Mouse (Mus musculus): ENCODE results near the gene Slc35b1.

The Slc35b1 gene

GRCm38 (mm10) chr11:95366280-95366897, 18.1 kb upstream of the Slc35b1 start:
- DNase-seq = peak in 1 of 2 experiments; percentile 51

GRCm38 (mm10) chr11:95367011-95367735, 17.3 kb upstream of the Slc35b1 start:
- DNase-seq = no peak

- DNase-seq = peak in 1 of 2 experiments; percentile 25
These were observed 16.2 kb upstream of the Slc35b1 start for GRCm38 (mm10) chr11:95368231-95368823.

DNA sequence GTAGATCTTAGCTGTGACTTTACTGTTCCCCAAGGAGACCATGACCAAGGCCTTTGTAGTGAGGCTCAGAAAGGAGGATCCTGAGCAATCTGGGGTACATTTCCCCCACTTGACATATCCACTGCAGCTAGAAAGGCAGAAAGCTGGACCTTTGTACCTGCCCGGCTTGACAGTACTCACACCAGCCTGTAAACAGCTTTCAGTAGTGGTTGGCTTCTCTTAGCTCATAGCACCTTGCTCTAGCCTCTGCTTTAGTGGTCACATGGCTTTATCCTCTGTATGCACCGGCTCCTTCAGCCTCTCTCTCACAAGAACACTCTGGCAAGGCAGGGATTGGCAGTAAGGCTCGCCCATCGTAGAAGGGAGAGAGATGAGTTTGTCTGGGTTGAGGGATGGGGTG, 15.6 kb upstream of the Slc35b1 start:
- no peak for DNase-seq

DNA sequence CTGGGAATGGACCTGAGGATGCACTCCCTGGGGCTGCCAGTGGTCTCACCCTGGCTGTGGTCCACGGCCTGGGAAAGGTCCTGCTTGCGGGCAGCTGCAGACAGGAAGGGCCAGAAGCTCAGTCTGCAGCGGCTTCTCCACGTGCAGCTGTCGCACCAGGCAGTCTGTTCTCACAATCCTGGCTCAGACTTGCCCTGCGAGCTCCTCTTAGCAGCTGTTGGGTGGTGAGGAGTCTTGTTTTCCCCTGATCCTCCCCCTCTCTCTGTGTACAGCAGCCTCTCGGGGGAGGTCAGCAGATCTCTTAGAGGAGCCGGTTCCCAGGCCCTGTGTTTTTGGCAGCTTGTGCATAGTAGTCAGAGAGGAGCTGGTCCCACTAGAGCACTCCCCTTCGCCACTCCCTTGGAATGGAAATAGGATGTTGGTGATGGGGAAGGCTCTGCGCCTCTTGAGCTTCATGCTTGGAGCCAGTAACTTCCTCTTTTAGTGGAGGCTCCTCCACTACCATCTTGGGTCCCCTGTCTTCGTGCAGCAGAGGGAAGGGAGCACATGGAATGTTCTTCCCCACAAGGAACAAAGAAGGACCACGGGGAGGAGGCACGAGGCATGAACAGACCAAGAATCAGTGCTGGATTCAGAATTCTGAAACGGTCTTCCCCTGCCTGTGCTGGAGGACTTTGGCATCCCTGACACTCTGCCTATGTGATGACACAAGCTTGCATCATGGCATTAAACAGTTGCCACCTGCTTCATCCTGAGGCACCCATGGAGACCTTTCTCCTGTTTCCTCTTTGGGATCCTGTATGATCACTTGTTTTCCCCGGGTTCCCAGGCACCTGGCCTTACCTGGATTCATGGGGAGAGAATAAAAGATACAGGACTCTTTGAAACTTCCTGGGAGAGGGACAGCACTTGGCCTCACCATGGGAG, 14.3 kb upstream of the Slc35b1 start:
- DNase-seq = peak; percentile 63 to 75

- no peak for DNase-seq
These were observed 13.3 kb upstream of the Slc35b1 start for GRCm38 (mm10) chr11:95371182-95371581.

GRCm38 (mm10) chr11:95378926-95379325, 5.6 kb upstream of the Slc35b1 start:
- no peak for DNase-seq

GRCm38 (mm10) chr11:95379552-95379951, 4.9 kb upstream of the Slc35b1 start:
- DNase-seq = no peak

- DNase-seq = no peak
These were observed 3.8 kb upstream of the Slc35b1 start for GRCm38 (mm10) chr11:95380711-95381110.

DNA sequence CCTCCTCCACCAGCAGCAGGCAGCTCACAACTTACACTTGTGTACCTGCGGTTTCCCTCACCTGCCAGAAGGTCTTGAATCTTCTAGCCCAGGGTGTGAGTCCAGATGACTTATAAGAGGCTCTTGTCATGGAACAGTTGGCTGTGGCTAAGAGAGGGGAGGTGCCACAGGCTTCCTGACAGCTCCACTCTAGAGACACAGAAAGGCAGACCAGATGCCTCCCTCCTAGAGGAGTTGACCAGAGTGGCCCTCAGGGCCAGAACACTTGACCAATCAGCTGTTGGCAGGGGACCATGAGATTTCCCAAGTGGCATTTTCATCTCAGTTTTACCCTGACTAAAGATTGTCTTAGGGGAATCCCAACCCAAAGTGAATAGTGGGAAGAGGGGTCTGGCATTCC, 3.3 kb upstream of the Slc35b1 start:
- DNase-seq = no peak

DNA sequence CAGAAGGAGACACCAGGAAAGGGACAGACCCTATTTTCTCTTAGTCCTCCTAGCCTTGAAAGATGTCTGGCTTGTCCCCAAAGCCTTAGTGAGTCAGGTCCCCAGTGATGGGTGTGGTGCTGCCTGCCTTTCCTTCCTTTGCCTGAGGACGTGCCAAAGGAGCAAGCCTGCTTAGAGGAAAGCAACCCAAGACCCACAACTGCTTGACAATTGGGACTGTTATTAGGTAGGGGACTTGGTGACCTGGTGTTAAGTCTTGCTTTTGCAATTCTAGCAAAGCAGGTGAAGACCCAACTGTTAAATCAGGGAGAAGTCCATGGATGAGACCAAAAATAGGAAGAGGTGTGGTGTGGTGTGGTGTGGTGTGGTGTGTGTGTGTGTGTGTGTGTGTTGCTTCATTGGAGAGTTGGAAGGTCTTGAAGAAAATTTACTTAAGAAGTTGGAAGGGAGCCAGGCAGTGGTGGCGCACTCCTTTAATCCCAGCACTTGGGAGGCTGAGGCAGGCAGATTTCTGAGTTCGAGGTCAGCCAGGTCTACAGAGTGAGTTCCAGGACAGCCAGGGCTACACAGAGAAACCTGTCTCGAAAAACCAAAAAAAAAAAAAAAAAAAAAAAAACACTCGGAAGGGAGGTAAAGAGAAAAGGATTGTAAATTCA, 1.0 kb upstream of the Slc35b1 start:
- no peak for DNase-seq

- DNase-seq = no peak
These were observed 531 bp upstream of the Slc35b1 start for GRCm38 (mm10) chr11:95384004-95384318.

GRCm38 (mm10) chr11:95384973-95385320, 455 bp downstream of the Slc35b1 start:
- no peak for DNase-seq

DNA sequence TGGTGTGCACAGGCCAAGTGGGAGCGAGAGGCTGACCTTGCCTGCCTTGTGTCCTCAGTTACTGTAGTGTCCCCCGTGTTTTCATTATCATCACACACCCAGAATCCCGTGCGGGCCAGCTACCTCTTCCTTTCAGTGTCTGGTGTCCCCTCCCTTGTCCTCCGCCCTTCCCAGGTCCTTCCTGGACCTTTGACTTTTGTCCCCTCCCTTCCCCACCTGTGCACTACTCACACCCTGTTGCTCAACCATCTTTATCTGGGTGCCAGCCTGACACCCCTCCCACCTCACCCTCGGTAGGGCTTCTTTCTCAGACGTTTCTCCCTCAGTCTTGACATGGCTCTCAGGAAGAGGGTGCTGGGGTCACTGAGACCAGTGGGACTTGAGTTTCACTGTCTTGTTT, 2.9 kb downstream of the Slc35b1 start:
- DNase-seq = no peak

DNA sequence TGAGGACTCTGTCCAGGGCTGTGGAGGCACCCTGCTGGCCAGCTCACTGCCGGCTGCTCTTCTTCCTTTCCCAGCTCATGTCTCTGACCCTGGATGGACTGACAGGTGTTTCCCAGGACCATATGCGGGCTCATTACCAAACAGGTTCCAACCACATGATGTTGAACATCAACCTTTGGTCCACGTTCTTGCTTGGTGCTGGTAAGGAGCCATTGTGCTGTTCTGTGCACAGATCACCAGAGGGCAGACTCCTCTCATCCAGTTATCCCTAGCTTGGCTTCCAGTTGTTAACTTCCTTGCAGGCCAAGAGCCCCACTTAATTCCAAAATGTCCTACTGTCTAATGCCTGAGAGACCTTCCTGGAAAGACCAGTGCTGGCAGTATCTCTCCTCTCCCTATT, 4.5 kb downstream of the Slc35b1 start:
- no peak for DNase-seq

- DNase-seq = no peak
These were observed 5.9 kb downstream of the Slc35b1 start for GRCm38 (mm10) chr11:95390420-95390819.

GRCm38 (mm10) chr11:95391201-95391600, 6.7 kb downstream of the Slc35b1 start:
- DNase-seq = no peak

DNA sequence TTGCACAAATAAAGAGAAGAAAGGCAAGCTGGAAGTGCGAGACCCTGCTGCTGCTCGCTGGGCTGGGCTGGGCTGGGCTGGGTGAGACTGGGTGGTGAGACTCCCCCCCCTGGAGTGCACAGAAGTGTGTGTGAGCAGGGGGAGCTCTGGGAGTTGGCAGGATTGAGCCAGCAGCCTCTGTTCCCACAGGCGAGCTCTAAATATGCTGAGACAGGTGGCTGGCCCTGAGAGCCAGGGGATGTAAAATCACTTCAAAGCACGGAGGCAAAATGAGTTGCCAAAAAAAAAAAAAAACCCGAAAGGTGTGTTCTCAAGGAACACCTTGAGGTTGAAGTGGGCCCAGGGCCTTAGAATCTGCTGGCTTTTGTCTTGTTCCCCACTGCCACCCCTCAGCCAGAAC, 7.3 kb downstream of the Slc35b1 start:
- no peak for DNase-seq

- DNase-seq = no peak
These were observed 7.8 kb downstream of the Slc35b1 start for GRCm38 (mm10) chr11:95392223-95392667.

GRCm38 (mm10) chr11:95392708-95393499, 8.4 kb downstream of the Slc35b1 start:
- no peak for DNase-seq

- no peak for DNase-seq
These were observed 9.0 kb downstream of the Slc35b1 start for GRCm38 (mm10) chr11:95393500-95393816.

- DNase-seq = no peak
These were observed 9.6 kb downstream of the Slc35b1 start for GRCm38 (mm10) chr11:95394112-95394511.
